ENCODE assay signal across 7 mouse cellular contexts in the genomic region with DNA sequence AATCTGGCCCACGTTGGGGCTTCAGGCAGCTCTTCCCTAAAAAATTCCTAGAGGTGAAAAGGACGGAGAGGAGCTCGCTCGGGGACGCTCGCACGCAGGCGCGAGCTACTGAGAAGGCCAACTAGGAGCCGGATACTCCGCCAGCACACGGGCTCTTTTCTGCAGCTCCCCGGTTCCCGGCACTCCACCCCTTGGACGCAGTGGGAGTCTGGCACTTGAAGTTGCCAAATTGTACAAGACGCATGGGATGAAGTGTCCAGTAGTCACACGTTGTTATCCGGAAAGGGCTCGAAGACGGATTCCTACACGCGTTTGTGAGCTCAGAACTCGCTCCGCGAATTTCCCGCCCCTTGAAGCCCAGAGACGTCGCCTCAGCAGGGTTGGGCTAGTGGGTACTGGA. TPM values are rescaled to one million over a fixed set of nuclear protein-coding genes. Genes with fewer than 3 reads are reported as not detected.
A peak's percentile ranks its signal among the peaks of the same experiment; 100 is the strongest.
DNase-seq lines count a peak whose midpoint lies in the region; ATAC-seq and TF ChIP-seq lines count a peak whose summit lies in the region.

No protein-coding gene starts in this region.

- no peaks in the 10 kb centered on the region for H3K36me3 ChIP-seq in ES-Bruce4 (ENCODE audit: control insufficient read depth, insufficient read depth, low read length, poor library complexity, severe bottlenecking)
- H3K36me3 ChIP-seq in hindbrain, postnatal 0 days (ENCODE audit: insufficient read depth, low read length): no peaks in the 10 kb centered on the region
- no peaks in the 10 kb centered on the region for H3K36me3 ChIP-seq in stomach, embryonic 15.5 days
- H3K36me3 ChIP-seq in thymus, adult 2 months (ENCODE audit: control insufficient read depth, insufficient read depth, low read length): no peaks in the 10 kb centered on the region

- H3K4me1 ChIP-seq in ES-Bruce4 (ENCODE audit: control insufficient read depth, insufficient read depth, low read length): no peaks in the 10 kb centered on the region
- peaks cover 10% of the 10 kb centered on the region for H3K4me1 ChIP-seq in hindbrain, postnatal 0 days (ENCODE audit: insufficient read depth, low read length)
- peaks cover 21% of the 10 kb centered on the region for H3K4me1 ChIP-seq in stomach, embryonic 15.5 days
- no peaks in the 10 kb centered on the region for H3K4me1 ChIP-seq in thymus, adult 2 months (replicated peaks; ENCODE audit: control insufficient read depth, insufficient read depth, low read length)

- H3K4me2 ChIP-seq in hindbrain, postnatal 0 days (ENCODE audit: low read depth, low read length): peak overlapping the region; percentile 86
- H3K4me2 ChIP-seq in stomach, embryonic 15.5 days: peak overlapping the region; percentile 78

- no peaks in the 10 kb centered on the region for H3K9me3 ChIP-seq in ES-Bruce4 (replicated peaks; ENCODE audit: control insufficient read depth, insufficient read depth, low read length, poor library complexity, severe bottlenecking)
- no peaks in the 10 kb centered on the region for H3K9me3 ChIP-seq in hindbrain, postnatal 0 days (ENCODE audit: low read length)
- no peaks in the 10 kb centered on the region for H3K9me3 ChIP-seq in stomach, embryonic 15.5 days

- no peak for ATAC-seq in hindbrain, postnatal 0 days
- no peak for ATAC-seq in stomach, embryonic 15.5 days (ENCODE audit: insufficient read depth, low FRiP score, low read depth)

- H3K27ac ChIP-seq in ES-Bruce4 (ENCODE audit: insufficient read depth, low read length): no peak overlapping the region
- H3K27ac ChIP-seq in gastrocnemius, adult 2 months: peak overlapping the region; percentile 81
- no peak overlapping the region for H3K27ac ChIP-seq in hindbrain, postnatal 0 days
- peak overlapping the region; percentile 86 for H3K27ac ChIP-seq in stomach, embryonic 15.5 days
- H3K27ac ChIP-seq in thymus, adult 2 months (ENCODE audit: control insufficient read depth, insufficient read depth, low read length): no peak overlapping the region

- no peak for TF ChIP-seq EP300 in ES-Bruce4 (IDR thresholded peaks at IDR 0.05; ENCODE audit: insufficient read depth, low read depth, low read length)

- peak overlapping the region; percentile 17 for H3K4me3 ChIP-seq in ES-Bruce4 (ENCODE audit: low read depth, low read length)
- peak overlapping the region; percentile 80 for H3K4me3 ChIP-seq in gastrocnemius, adult 2 months
- peak overlapping the region; percentile 48 for H3K4me3 ChIP-seq in hindbrain, postnatal 0 days (ENCODE audit: low read length)
- peak overlapping the region; percentile 59 for H3K4me3 ChIP-seq in stomach, embryonic 15.5 days (replicated peaks)
- no peak overlapping the region for H3K4me3 ChIP-seq in thymus, adult 2 months (ENCODE audit: control insufficient read depth, insufficient read depth, low read length)

- TF ChIP-seq CTCF in ES-Bruce4 (IDR thresholded peaks at IDR 0.05; ENCODE audit: low read depth, low read length): no peak
- no peak for TF ChIP-seq CTCF in gastrocnemius, adult 2 months (IDR thresholded peaks at IDR 0.05)
- no peak for TF ChIP-seq CTCF in hindbrain, postnatal 0 days (IDR thresholded peaks at IDR 0.05; ENCODE audit: low read depth)
- TF ChIP-seq CTCF in thymus, adult 2 months (IDR thresholded peaks at IDR 0.05; ENCODE audit: borderline replicate concordance, control insufficient read depth, extremely low read depth, insufficient read depth, low read length, poor library complexity): no peak

- no peak for TF ChIP-seq POLR2A in ES-Bruce4 (IDR thresholded peaks at IDR 0.05; ENCODE audit: insufficient read depth, low read length)
- TF ChIP-seq POLR2A in thymus, adult 2 months (IDR thresholded peaks at IDR 0.05; ENCODE audit: control insufficient read depth, extremely low read depth, insufficient read depth, low read length, poor library complexity): no peak

- WGBS in hindbrain, postnatal 0 days: 2% methylated on average over 28 of the region's 28 CpGs
- whole genome bisulfite sequencing in stomach, embryonic 15.5 days: 3% methylated on average over 28 of the region's 28 CpGs
- 5% methylated on average over 28 of the region's 28 CpGs for WGBS in thymus, adult 2 months

- intact Hi-C loops in gastrocnemius, adult 2 months (cut with DNase I): no loop called here

- H3K9ac ChIP-seq in ES-Bruce4 (ENCODE audit: low read depth, poor library complexity, severe bottlenecking): no peak overlapping the region
- H3K9ac ChIP-seq in hindbrain, postnatal 0 days (replicated peaks; ENCODE audit: low read length): no peak overlapping the region
- peak overlapping the region; percentile 4; the same call in 1 of the 2 replicates for H3K9ac ChIP-seq in stomach, embryonic 15.5 days

- DNase-seq in ZHBTc4 (ENCODE audit: low read depth, low spot score): peak; percentile 53
- peak; percentile 66 for DNase-seq in gastrocnemius, adult 2 months
- DNase-seq in hindbrain, postnatal 0 days (ENCODE audit: low spot score): peak; percentile 51
- DNase-seq in lung, postnatal 10 days: peak; percentile 66
- no peak for DNase-seq in thymus, adult 2 months

- H3K27me3 ChIP-seq in ES-Bruce4 (ENCODE audit: control insufficient read depth, insufficient read depth, low read length, poor library complexity, severe bottlenecking): peaks cover 14% of the 10 kb centered on the region
- peaks cover 8% of the 10 kb centered on the region; the same call in 1 of the 2 replicates for H3K27me3 ChIP-seq in hindbrain, postnatal 0 days (ENCODE audit: insufficient read depth, low read length)
- H3K27me3 ChIP-seq in stomach, embryonic 15.5 days (replicated peaks): no peaks in the 10 kb centered on the region
- H3K27me3 ChIP-seq in thymus, adult 2 months (ENCODE audit: control insufficient read depth, insufficient read depth, low read length): peaks cover 9% of the 10 kb centered on the region; the same call in 1 of the 2 replicates

RNA-seq across cellular contexts. Expression of gene Col12a1, which starts 0.8 kb away (rescaled TPM):
- polyA plus RNA-seq in ES-Bruce4 (2011; ENCODE audit: insufficient read depth, insufficient read length, low read depth, missing spikeins): 3.3 and 4.4 TPM in 2 replicates
- 10 to 100 TPM in 1 of 2 experiments, 1 to 10 TPM in 1; 4.5 to 16.4 TPM for total RNA-seq in gastrocnemius, adult 2 months (2021)
- total RNA-seq in hindbrain, postnatal 0 days (2014; rRNA removed): 17.0 and 18.2 TPM in 2 replicates
- 5.9 and 6.9 TPM in 2 replicates for polyA plus RNA-seq in hindbrain, postnatal 0 days (2015; fragmentation: Nextera tagmentation; extraction: Ambion mirVana)
- 39.8 and 41.8 TPM in 2 replicates for polyA plus RNA-seq in stomach, embryonic 15.5 days (2015; fragmentation: Nextera tagmentation; extraction: Ambion mirVana)
- 6.3 and 6.9 TPM in 2 replicates for polyA plus RNA-seq in thymus, adult 2 months (2012; rRNA removed)

RNA-seq across cellular contexts. Expression of gene Cox7a2, which starts 40.2 kb away (rescaled TPM):
- polyA plus RNA-seq in ES-Bruce4 (2011; ENCODE audit: insufficient read depth, insufficient read length, low read depth, missing spikeins): 492 and 525 TPM in 2 replicates
- 100 to 1,000 TPM; 330 to 468 TPM for total RNA-seq in gastrocnemius, adult 2 months (2021)
- total RNA-seq in hindbrain, postnatal 0 days (2014; rRNA removed): 376 and 422 TPM in 2 replicates
- 1,132 and 1,136 TPM in 2 replicates for polyA plus RNA-seq in hindbrain, postnatal 0 days (2015; fragmentation: Nextera tagmentation; extraction: Ambion mirVana)
- polyA plus RNA-seq in stomach, embryonic 15.5 days (2015; fragmentation: Nextera tagmentation; extraction: Ambion mirVana): 730 and 796 TPM in 2 replicates
- polyA plus RNA-seq in thymus, adult 2 months (2012; rRNA removed): 146 and 213 TPM in 2 replicates

Comparison
In these comparisons a context has a peak if more than half of its experiments do, and no peak if none do; other contexts are left out.
1. H3K27ac ChIP-seq: peak in gastrocnemius, adult 2 months (single experiment) and stomach, embryonic 15.5 days (single experiment); none in ES-Bruce4 (single experiment), hindbrain, postnatal 0 days (single experiment) and thymus, adult 2 months (single experiment).